21 mouse cellular contexts compared by ENCODE assay signal in the genomic region with DNA sequence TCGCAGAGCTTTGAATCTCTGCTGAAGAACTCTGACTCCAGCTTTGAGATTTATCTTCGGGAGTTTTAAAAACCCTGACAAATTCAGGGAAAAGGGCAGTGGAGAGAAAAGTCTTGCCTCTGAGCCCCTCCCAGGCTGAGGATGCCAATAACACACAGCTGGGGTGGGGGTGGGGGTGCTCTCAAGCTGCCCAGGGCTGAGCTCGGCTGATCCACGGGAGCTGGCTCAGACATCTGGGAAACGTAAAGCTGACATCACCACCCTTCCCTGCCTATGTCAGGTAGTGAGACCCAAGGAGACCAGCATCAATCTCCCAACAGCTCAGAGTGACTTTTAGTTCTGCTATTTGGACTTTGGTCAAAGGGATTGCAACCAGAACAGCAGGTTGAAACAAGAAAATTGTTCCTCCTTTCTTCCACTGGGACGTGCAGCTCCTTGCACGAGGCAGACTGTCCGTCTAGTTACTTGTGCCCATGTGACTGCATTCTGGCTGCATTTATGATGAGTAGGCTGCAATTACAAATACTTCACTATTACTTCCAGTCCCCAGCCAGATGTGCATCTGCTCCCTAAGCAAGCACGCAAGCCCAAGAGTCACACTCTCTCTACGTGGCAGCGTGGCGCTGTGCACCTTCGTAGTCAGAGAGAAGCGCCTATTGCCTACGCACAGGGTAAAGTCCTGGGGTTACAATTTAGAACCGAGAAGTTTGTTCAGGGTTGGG. TPM values are rescaled to one million over a fixed set of nuclear protein-coding genes. Genes with fewer than 3 reads are reported as not detected.
DNase-seq lines count a peak whose midpoint lies in the region; ATAC-seq and TF ChIP-seq lines count a peak whose summit lies in the region.
"Had no signal": no experiment of that assay in that cellular context is flagged by ENCODE, and none has a peak within 500 bp of the region (broad histone marks: within the 10 kb centered on the region; RNA-seq: fewer than 3 reads in every experiment).

No protein-coding gene starts in this region.

- no peak overlapping the region for H3K27ac ChIP-seq in stomach, embryonic 15.5 days
- no peak overlapping the region for H3K27ac ChIP-seq in stomach, postnatal 0 days (replicated peaks)
- H3K27ac ChIP-seq in embryonic facial prominence, embryonic 13.5 days, result peak overlapping the region; percentile 66
- 0 out of 2 replicates have a peak overlapping the region, but pooled peaks have one; percentile 26 for H3K27ac ChIP-seq in limb, embryonic 10.5 days
- H3K27ac ChIP-seq: forebrain, embryonic 12.5 days; hindbrain, embryonic 12.5 days; liver, embryonic 13.5 days; lung, embryonic 15.5 days; midbrain, embryonic 12.5 days had no signal

- WGBS in stomach, embryonic 15.5 days, result 51% methylated on average over 16 of the region's 16 CpGs
- WGBS in stomach, postnatal 0 days, result 42% methylated on average over 16 of the region's 16 CpGs
- WGBS in embryonic facial prominence, embryonic 13.5 days, result 43% methylated on average over 16 of the region's 16 CpGs
- 60% methylated on average over 16 of the region's 16 CpGs for WGBS in limb, embryonic 10.5 days

- no peaks in the 10 kb centered on the region for H3K36me3 ChIP-seq in stomach, embryonic 15.5 days
- no peaks in the 10 kb centered on the region for H3K36me3 ChIP-seq in stomach, postnatal 0 days (ENCODE audit: control insufficient read depth, insufficient read depth, low read length)
- H3K36me3 ChIP-seq in embryonic facial prominence, embryonic 13.5 days, result peaks cover 12% of the 10 kb centered on the region
- H3K36me3 ChIP-seq in limb, embryonic 10.5 days, result no peaks in the 10 kb centered on the region
- H3K36me3 ChIP-seq: forebrain, embryonic 12.5 days; hindbrain, embryonic 12.5 days; liver, embryonic 13.5 days; lung, embryonic 15.5 days; midbrain, embryonic 12.5 days had no signal

- no peak for DNase-seq in stomach, postnatal 0 days (ENCODE audit: low spot score)
- DNase-seq in limb, embryonic 10.5 days (ENCODE audit: low spot score), result no peak
- DNase-seq in thymus, adult 18-20 months, result no peak
- no peak for DNase-seq in thymus, postnatal 25 days
- no peak for DNase-seq in thymus, postnatal 4 days
- DNase-seq: adrenal gland, postnatal 10 days; cerebellum, adult 9-11 months; heart, postnatal 10 days; kidney, adult 9 months; liver, embryonic 13.5 days; thymus, adult 2 months had no signal

- H3K9ac ChIP-seq in stomach, embryonic 15.5 days, result no peak overlapping the region
- no peak overlapping the region for H3K9ac ChIP-seq in stomach, postnatal 0 days (ENCODE audit: low read length)
- peak overlapping the region; percentile 21; the same call in 1 of the 2 replicates for H3K9ac ChIP-seq in embryonic facial prominence, embryonic 13.5 days
- H3K9ac ChIP-seq: forebrain, embryonic 12.5 days; hindbrain, embryonic 12.5 days; liver, embryonic 13.5 days; lung, embryonic 15.5 days; midbrain, embryonic 12.5 days had no signal

- H3K4me1 ChIP-seq in stomach, embryonic 15.5 days, result no peaks in the 10 kb centered on the region
- H3K4me1 ChIP-seq in stomach, postnatal 0 days (replicated peaks; ENCODE audit: control insufficient read depth, insufficient read depth), result no peaks in the 10 kb centered on the region
- peaks cover 19% of the 10 kb centered on the region for H3K4me1 ChIP-seq in embryonic facial prominence, embryonic 13.5 days
- H3K4me1 ChIP-seq in limb, embryonic 10.5 days, result peaks cover 12% of the 10 kb centered on the region
- H3K4me1 ChIP-seq: forebrain, embryonic 12.5 days; hindbrain, embryonic 12.5 days; liver, embryonic 13.5 days; lung, embryonic 15.5 days; midbrain, embryonic 12.5 days had no signal

- no peak overlapping the region for H3K4me3 ChIP-seq in stomach, embryonic 15.5 days (replicated peaks)
- no peak overlapping the region for H3K4me3 ChIP-seq in stomach, postnatal 0 days (ENCODE audit: low read depth, low read length)
- no peak overlapping the region for H3K4me3 ChIP-seq in embryonic facial prominence, embryonic 13.5 days
- no peak overlapping the region for H3K4me3 ChIP-seq in limb, embryonic 10.5 days
- H3K4me3 ChIP-seq: forebrain, embryonic 12.5 days; hindbrain, embryonic 12.5 days; liver, embryonic 13.5 days; lung, embryonic 15.5 days; midbrain, embryonic 12.5 days had no signal

- no peak for TF ChIP-seq EP300 in stomach, postnatal 0 days (optimal IDR thresholded peaks at IDR 0.05)

- H3K27me3 ChIP-seq in stomach, embryonic 15.5 days (replicated peaks), result no peaks in the 10 kb centered on the region
- H3K27me3 ChIP-seq in stomach, postnatal 0 days (ENCODE audit: control insufficient read depth, insufficient read depth, low read length), result no peaks in the 10 kb centered on the region
- no peaks in the 10 kb centered on the region for H3K27me3 ChIP-seq in embryonic facial prominence, embryonic 13.5 days
- no peaks in the 10 kb centered on the region for H3K27me3 ChIP-seq in limb, embryonic 10.5 days (ENCODE audit: low read depth, poor library complexity, severe bottlenecking)
- H3K27me3 ChIP-seq: forebrain, embryonic 12.5 days; hindbrain, embryonic 12.5 days; liver, embryonic 13.5 days; lung, embryonic 15.5 days; midbrain, embryonic 12.5 days had no signal

- no peak for TF ChIP-seq CTCF in stomach, postnatal 0 days (IDR thresholded peaks at IDR 0.05; ENCODE audit: low read depth)

- ATAC-seq in stomach, embryonic 15.5 days (ENCODE audit: insufficient read depth, low FRiP score, low read depth), result no peak
- no peak for ATAC-seq in stomach, postnatal 0 days (ENCODE audit: low FRiP score, low TSS enrichment)
- ATAC-seq in embryonic facial prominence, embryonic 13.5 days (ENCODE audit: insufficient number of reproducible peaks, insufficient read depth, low FRiP score, low TSS enrichment, low read depth), result no peak
- ATAC-seq: Patski had no signal

- H3K4me2 ChIP-seq in stomach, embryonic 15.5 days, result 0 out of 2 replicates have a peak overlapping the region, but pooled peaks have one; percentile 13
- H3K4me2 ChIP-seq in stomach, postnatal 0 days (replicated peaks; ENCODE audit: low read depth), result no peak overlapping the region
- H3K4me2 ChIP-seq in embryonic facial prominence, embryonic 13.5 days, result peak overlapping the region; percentile 36
- H3K4me2 ChIP-seq: forebrain, embryonic 12.5 days; heart, embryonic 11.5 days; hindbrain, embryonic 12.5 days; liver, embryonic 13.5 days; lung, embryonic 15.5 days; midbrain, embryonic 12.5 days had no signal

- H3K9me3 ChIP-seq in stomach, embryonic 15.5 days, result no peaks in the 10 kb centered on the region
- no peaks in the 10 kb centered on the region for H3K9me3 ChIP-seq in stomach, postnatal 0 days (ENCODE audit: control insufficient read depth, low read length)
- no peaks in the 10 kb centered on the region for H3K9me3 ChIP-seq in embryonic facial prominence, embryonic 13.5 days
- H3K9me3 ChIP-seq in limb, embryonic 10.5 days (replicated peaks), result no peaks in the 10 kb centered on the region
- H3K9me3 ChIP-seq: forebrain, embryonic 12.5 days; hindbrain, embryonic 12.5 days; liver, embryonic 13.5 days; lung, embryonic 15.5 days; midbrain, embryonic 12.5 days had no signal

RNA-seq across cellular contexts. Expression of a gene that starts 25.1 kb away (rescaled TPM):
- polyA plus RNA-seq in stomach, embryonic 15.5 days (2015; fragmentation: Nextera tagmentation; extraction: Ambion mirVana), result 0.22 and 0.24 TPM in 2 replicates
- polyA plus RNA-seq in stomach, postnatal 0 days (2015; fragmentation: Nextera tagmentation; extraction: Ambion mirVana), result not detected in 2 replicates
- polyA plus RNA-seq in embryonic facial prominence, embryonic 13.5 days (2015; fragmentation: Nextera tagmentation; extraction: Ambion mirVana), result 58.2 and 61.9 TPM in 2 replicates
- 2.6 TPM in 1 of 2 replicates, not detected in the other for polyA plus RNA-seq in limb, embryonic 10.5 days (2016; fragmentation: Nextera tagmentation; extraction: Ambion mirVana)
- polyA plus RNA-seq: large intestine, adult 2 months; liver, embryonic 13.5 days; Patski; small intestine, adult 2 months had no signal

Comparison
In these comparisons a context has a peak if more than half of its experiments do, and no peak if none do; other contexts are left out.
1. H3K27ac ChIP-seq: peak in embryonic facial prominence, embryonic 13.5 days (single experiment) and limb, embryonic 10.5 days (single experiment); none in stomach, embryonic 15.5 days (single experiment) and stomach, postnatal 0 days (single experiment).
2. RNA of a gene that starts 25.1 kb away (polyA plus RNA-seq): 58.2 to 61.9 TPM in embryonic facial prominence, embryonic 13.5 days; 0.22 to 0.24 TPM in stomach, embryonic 15.5 days, 2.6 TPM in limb, embryonic 10.5 days and not detected in stomach, postnatal 0 days; every median in the first group is over 10 times any median in the second.